Mouse (Mus musculus) CH12.LX (cell line): ENCODE measurements around the gene Dnaaf2. TPM values are rescaled to one million over a fixed set of nuclear protein-coding genes. Genes with fewer than 3 reads are reported as not detected.
A peak's percentile ranks its signal among the peaks of the same experiment; 100 is the strongest.

Experiments
- DNase-seq: peaks from one replicate; pipeline ENCODE4 v3.0.0-alpha.2; 2013; ENCODE audit errors: extremely low read depth
- H3K27ac ChIP-seq: 2 replicates; pipeline ENCODE4 v1.5.1; 2012; ENCODE audit warnings: low read depth, mild to moderate bottlenecking, control low read depth, moderate library complexity; ENCODE audit not compliant: insufficient read depth
- H3K27me3 ChIP-seq: replicated peaks from 2 replicates; pipeline ENCODE3; 2012; ENCODE audit warnings: inconsistent platforms
- H3K36me3 ChIP-seq, 2 experiments: replicated peaks in 1 of 2; 2 replicates each; pipeline versions ENCODE3 to v1.6.1; 2012; ENCODE audit warnings: inconsistent platforms in 1 of 2, low read length in 1 of 2, mild to moderate bottlenecking in 1 of 2, mixed read lengths in 1 of 2, moderate library complexity in 1 of 2; ENCODE audit not compliant: control insufficient read depth in 1 of 2, insufficient read depth in 1 of 2
- H3K4me1 ChIP-seq, 2 experiments: 2 replicates each; pipeline ENCODE4 v1.6.1; 2012; ENCODE audit warnings: inconsistent platforms in 1 of 2, moderate library complexity in 1 of 2; ENCODE audit not compliant: insufficient read depth in 2 of 2, control insufficient read depth in 1 of 2
- H3K4me2 ChIP-seq: 2 replicates; pipeline ENCODE4 v1.6.1; 2012; ENCODE audit warnings: low read depth, mild to moderate bottlenecking, control low read depth; ENCODE audit not compliant: poor library complexity, insufficient read depth, severe bottlenecking
- H3K4me3 ChIP-seq, 3 experiments: fragments of 150-350 bp in 1 of 3; sonication (generic) in 1 of 3; replicated peaks in 1 of 3; 2 replicates each; pipeline versions ENCODE3 to v1.5.1; 2011 to 2012; ENCODE audit warnings: low read depth in 2 of 3, low read length in 2 of 3, mild to moderate bottlenecking in 2 of 3, moderate library complexity in 2 of 3, control low read depth in 1 of 3, improper control_type of control experiment in 1 of 3, inconsistent platforms in 1 of 3, mixed read lengths in 1 of 3; ENCODE audit not compliant: poor library complexity in 1 of 3
- H3K79me2 ChIP-seq: replicated peaks from 2 replicates; pipeline ENCODE4 v1.6.1; 2012; ENCODE audit warnings: mild to moderate bottlenecking, moderate library complexity; ENCODE audit not compliant: control insufficient read depth, poor library complexity, insufficient read depth, severe bottlenecking; ENCODE audit errors: extremely low read depth
- H3K9ac ChIP-seq: 2 replicates; pipeline ENCODE4 v1.6.1; 2012; ENCODE audit warnings: low read depth, mild to moderate bottlenecking, control low read depth, moderate library complexity; ENCODE audit not compliant: insufficient read depth
- H3K9me3 ChIP-seq: replicated peaks from 2 replicates; pipeline ENCODE3; 2012; ENCODE audit warnings: low read length, inconsistent platforms, mixed read lengths
- BHLHE40 ChIP-seq: IDR thresholded peaks from 2 replicates; pipeline ENCODE4 v1.6.1; 2011; ENCODE audit warnings: mild to moderate bottlenecking, low read depth, low read length, improper control_type of control experiment
- CHD1 ChIP-seq: IDR thresholded peaks from 2 replicates; pipeline ENCODE4 v1.6.1; 2012; ENCODE audit warnings: low read depth, low read length, improper control_type of control experiment, inconsistent platforms
- CHD2 ChIP-seq: IDR thresholded peaks from 2 replicates; pipeline ENCODE4 v1.6.1; 2011; ENCODE audit warnings: low read length, improper control_type of control experiment
- E2F4 ChIP-seq: IDR thresholded peaks from 2 replicates; pipeline ENCODE4 v1.6.1; 2011; ENCODE audit warnings: low read depth, low read length, improper control_type of control experiment; ENCODE audit not compliant: insufficient replicate concordance
- ELF1 ChIP-seq: IDR thresholded peaks from 2 replicates; pipeline ENCODE4 v1.6.1; 2014; ENCODE audit warnings: low read depth, mild to moderate bottlenecking, inconsistent platforms, low read length, improper control_type of control experiment
- ETS1 ChIP-seq: conservative IDR thresholded peaks from 2 replicates; pipeline ENCODE4 v1.6.1; 2012; ENCODE audit warnings: low read depth, mild to moderate bottlenecking, inconsistent platforms, low read length, improper control_type of control experiment, moderate library complexity
- GABPA ChIP-seq: IDR thresholded peaks from 2 replicates; pipeline ENCODE4 v1.6.1; 2012; ENCODE audit warnings: low read depth, low read length, improper control_type of control experiment, inconsistent platforms; ENCODE audit not compliant: insufficient replicate concordance
- HCFC1 ChIP-seq: IDR thresholded peaks from 2 replicates; pipeline ENCODE4 v1.6.1; 2012; ENCODE audit warnings: low read depth, mild to moderate bottlenecking, inconsistent platforms, low read length, improper control_type of control experiment
- JUN ChIP-seq: IDR thresholded peaks from 2 replicates; pipeline ENCODE4 v1.6.1; 2011; ENCODE audit warnings: low read depth, mild to moderate bottlenecking, low read length, improper control_type of control experiment, moderate library complexity; ENCODE audit not compliant: insufficient read depth
- JUND ChIP-seq: conservative IDR thresholded peaks from 2 replicates; pipeline ENCODE4 v1.6.1; 2011; ENCODE audit warnings: low read depth, low read length, improper control_type of control experiment
- KAT2A ChIP-seq: IDR thresholded peaks from 2 replicates; pipeline ENCODE4 v1.6.1; 2012; ENCODE audit warnings: low read length, improper control_type of control experiment, inconsistent platforms; ENCODE audit not compliant: insufficient replicate concordance
- MXI1 ChIP-seq: IDR thresholded peaks from 2 replicates; pipeline ENCODE4 v1.6.1; 2011; ENCODE audit warnings: mild to moderate bottlenecking, low read depth, low read length, improper control_type of control experiment
- PAX5 ChIP-seq: IDR thresholded peaks from 2 replicates; pipeline ENCODE4 v1.6.1; 2012; ENCODE audit warnings: low read length, inconsistent platforms, mixed read lengths
- RCOR1 ChIP-seq: conservative IDR thresholded peaks from 2 replicates; pipeline ENCODE4 v1.6.1; 2012; ENCODE audit warnings: low read depth, mild to moderate bottlenecking, inconsistent platforms, low read length, improper control_type of control experiment
- TBP ChIP-seq: conservative IDR thresholded peaks from 2 replicates; pipeline ENCODE4 v1.6.1; 2011; ENCODE audit warnings: low read depth, low read length, improper control_type of control experiment
- UBTF ChIP-seq: IDR thresholded peaks from 2 replicates; pipeline ENCODE4 v1.6.1; 2012; ENCODE audit warnings: low read depth, mild to moderate bottlenecking, inconsistent platforms, low read length, improper control_type of control experiment, moderate library complexity
- USF1 ChIP-seq: IDR thresholded peaks from 2 replicates; pipeline ENCODE4 v1.6.1; 2014; ENCODE audit warnings: low read depth, mild to moderate bottlenecking, inconsistent platforms, low read length, improper control_type of control experiment
- USF2 ChIP-seq: conservative IDR thresholded peaks from 2 replicates; pipeline ENCODE4 v1.6.1; 2011; ENCODE audit warnings: low read depth, low read length, improper control_type of control experiment
- ZMIZ1 ChIP-seq: IDR thresholded peaks from 2 replicates; pipeline ENCODE4 v1.6.1; 2012; ENCODE audit warnings: low read depth, mild to moderate bottlenecking, inconsistent platforms, low read length, improper control_type of control experiment
- ZNF384 ChIP-seq: IDR thresholded peaks from 2 replicates; pipeline ENCODE4 v1.6.1; 2012; ENCODE audit warnings: low read depth, low read length, improper control_type of control experiment, inconsistent platforms
- dilution Hi-C: fragments of 300-500 bp; cut with MboI; formaldehyde crosslinking; loops from 2 replicates; pipeline ENCODE4 v1.14.3; 2020; ENCODE audit warnings: low sequenced_read_pairs; ENCODE audit not compliant: extremely low pct_unique_long_range_greater_than_20kb, extremely low pct_ligation_motif_present
- in situ Hi-C: fragments of 300-500 bp; cut with MboI; formaldehyde crosslinking; loops from 3 replicates; pipeline ENCODE4 v1.14.3; 2019; ENCODE audit warnings: low sequenced_read_pairs, low pct_ligation_motif_present, low pct_unique_long_range_greater_than_20kb, mixed read lengths
- polyA plus RNA-seq: library from polyadenylated mRNA; unstranded; fragments of >175 nt; gene quantifications from 2 replicates; pipeline ENCODE4 v1.2.1, GENCODE M21; 2012; ENCODE audit warnings: low read depth; ENCODE audit not compliant: insufficient read length
- total RNA-seq, 2 experiments: library from RNA; depleted of rRNA; stranded (reverse); fragments of 300-350 nt in 1 of 2; fragments of >200 nt in 1 of 2; gene quantifications; 2 replicates each; pipeline ENCODE4 v1.2.3; 2012 to 2014

The Dnaaf2 gene
- total and polyA plus RNA-seq, 3 experiments = 3.7 to 26.6 (median 9.7) TPM

- TF ChIP-seq ZMIZ1 = peak; percentile 62
- TF ChIP-seq PAX5 = no peak
- TF ChIP-seq CHD2 = 0 out of 2 replicates have a peak, but pooled peaks have one; percentile 10
- 0 out of 2 replicates have a peak, but pooled peaks have one; percentile 45 for TF ChIP-seq CHD1
These were observed 43.7 kb upstream of the Dnaaf2 start (continued) for GRCm38 (mm10) chr12:69241771-69242431.

DNA sequence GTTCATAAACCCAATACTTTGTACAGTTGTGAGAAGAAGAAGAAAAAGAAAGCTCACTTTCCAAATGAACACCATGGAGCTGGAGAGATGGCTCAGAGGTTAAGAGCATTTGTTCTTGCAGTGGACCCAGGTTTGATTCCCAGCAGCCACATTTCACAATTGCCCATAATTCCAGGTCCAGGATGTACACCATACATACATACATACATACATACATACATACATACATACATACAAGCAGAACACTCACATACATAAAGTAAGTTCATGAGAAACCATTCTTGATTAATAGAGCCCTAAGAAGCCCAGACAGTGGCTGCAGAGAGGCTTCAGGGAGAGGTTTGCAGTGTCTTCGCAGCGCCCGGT, 43.2 kb upstream of the Dnaaf2 start:
- TF ChIP-seq TBP (no peak), E2F4 (no peak), USF2 (no peak), USF1 (no peak), KAT2A (no peak), HCFC1 (no peak), JUN (no peak), BHLHE40 (no peak), ZNF384 (no peak), MXI1 (no peak), UBTF (no peak), GABPA (no peak), ELF1 (no peak), RCOR1 (no peak), JUND (no peak), ZMIZ1 (no peak), ETS1 (no peak)
- H3K27ac ChIP-seq = no peak overlapping the region
- H3K9me3 ChIP-seq = no peaks in the 10 kb centered on the region
- H3K4me2 ChIP-seq = peak overlapping the region; percentile 84
- in situ Hi-C loops (no loop called here), dilution Hi-C loops (no loop called here)
- H3K36me3 ChIP-seq = no peaks in the 10 kb centered on the region
- H3K27me3 ChIP-seq = no peaks in the 10 kb centered on the region
- DNase-seq = no peak
- H3K9ac ChIP-seq = peak overlapping the region; percentile 51
- H3K79me2 ChIP-seq = no peaks in the 10 kb centered on the region
- H3K4me1 ChIP-seq = peaks cover 0 to 13% of the 10 kb centered on the region in 2 experiments; a peak in 2 of 4 replicates
- H3K4me3 ChIP-seq = peak overlapping the region; percentile 72 to 96 (median 80)
